Mouse (Mus musculus) gonadal fat pad, adult 2 months (tissue): ENCODE measurements at regions not wholly inside any gene's neighbourhood (a gene's known extent, or its start where the extent isn't known, plus 50 kb on each side); places are given as distances from the start of the nearest gene placed in this dataset.
A peak's percentile ranks its signal among the peaks of the same experiment; 100 is the strongest.

ENCODE experiments used
- DNase-seq: peaks from one replicate; pipeline ENCODE4 v3.0.0-alpha.2; 2012; ENCODE audit warnings: low read depth

DNA sequence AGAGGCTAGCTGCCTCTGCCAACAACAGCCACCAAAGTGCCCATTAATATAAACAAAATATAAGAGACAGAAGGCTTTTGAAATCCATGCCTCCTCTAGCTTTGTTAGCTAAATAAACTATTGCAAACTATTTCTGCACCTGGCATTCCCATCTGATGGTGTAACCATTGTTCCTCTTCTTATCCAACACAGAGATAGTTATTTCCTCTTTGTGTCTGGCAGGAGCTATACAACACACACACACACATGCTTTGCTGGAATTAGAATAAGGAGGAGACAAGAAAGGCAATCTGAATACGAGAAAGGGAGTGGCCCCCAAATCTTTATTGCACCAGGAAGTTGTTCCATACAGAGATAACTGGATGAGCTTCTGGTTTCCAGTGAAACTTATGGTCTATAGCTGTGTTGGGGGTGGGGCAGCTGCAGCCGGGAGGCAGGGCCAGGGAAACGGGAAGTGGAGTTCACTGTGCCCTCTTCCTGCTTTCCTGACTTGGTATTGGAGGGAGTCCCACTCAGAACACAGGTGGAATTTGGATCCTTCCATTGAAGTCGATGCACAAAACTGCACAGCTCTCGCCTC is 64.0 kb upstream of the Zdhhc17 start:
- peak; percentile 26 for DNase-seq

GRCm38 (mm10) chr10:111073262-111073661 is 63.3 kb upstream of the Zdhhc17 start:
- no peak for DNase-seq

- no peak for DNase-seq
Measured at GRCm38 (mm10) chr10:111072554-111072909, 62.6 kb upstream of the Zdhhc17 start.

DNA sequence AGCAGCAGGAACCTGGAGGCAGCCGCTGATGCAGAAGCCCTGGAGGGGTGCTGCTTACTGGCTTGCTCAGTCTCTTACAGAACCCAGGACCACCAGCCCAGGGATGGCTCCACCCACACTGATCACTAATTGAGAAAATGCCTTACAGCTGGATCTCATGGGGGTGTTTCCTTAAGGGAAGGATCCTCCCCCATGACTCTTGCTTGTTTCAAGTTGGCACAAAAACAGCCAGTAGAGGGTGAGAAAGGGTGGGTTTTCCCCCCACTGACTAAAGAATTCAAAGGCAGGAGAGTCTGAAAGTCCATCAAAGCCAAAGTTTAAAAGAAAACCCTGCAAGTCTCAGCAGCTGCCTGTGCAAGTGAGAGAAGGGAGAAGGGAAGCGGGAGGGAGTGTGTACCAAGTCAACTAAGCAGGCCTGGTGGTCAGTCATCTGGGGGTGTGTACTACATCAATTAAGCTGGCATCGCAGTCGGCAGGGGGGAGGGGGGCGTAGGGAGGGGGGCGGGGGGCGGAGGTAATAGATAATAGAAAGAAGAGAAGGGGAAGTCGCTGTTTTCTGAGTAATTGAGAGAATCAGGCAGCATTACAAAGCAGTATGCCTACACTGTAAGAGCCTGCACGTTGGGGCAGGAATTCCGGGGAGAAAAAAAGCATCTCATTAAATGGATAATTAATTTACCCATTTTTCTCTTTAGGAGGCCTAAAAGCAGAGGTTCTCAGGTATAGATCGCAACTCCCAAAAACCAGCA is 62.0 kb upstream of the Zdhhc17 start:
- DNase-seq: no peak

DNA sequence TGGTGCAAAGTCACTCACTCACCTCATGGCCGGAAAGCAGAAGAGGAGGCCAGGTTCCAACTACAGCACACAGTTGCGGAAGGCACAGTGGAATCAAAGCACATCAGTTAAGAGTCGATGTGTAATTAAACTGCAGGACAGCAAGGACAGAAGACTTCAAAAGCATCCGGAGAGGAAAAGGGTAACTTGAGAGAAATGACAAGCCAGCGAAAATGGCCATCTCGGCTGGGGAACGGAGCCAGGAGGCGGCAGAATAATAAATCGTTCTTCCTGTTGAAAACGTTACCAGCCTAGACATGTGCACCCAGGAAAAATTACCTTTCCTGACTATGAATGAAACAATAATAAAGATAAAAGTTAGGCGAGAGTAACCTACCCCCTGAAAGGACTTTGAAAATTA is 56.2 kb upstream of the Zdhhc17 start:
- no peak for DNase-seq

GRCm38 (mm10) chr10:111060626-111061025 is 50.7 kb upstream of the Zdhhc17 start:
- DNase-seq: no peak
